Mouse (Mus musculus) forelimb bud, embryonic 11.5 days (tissue): ENCODE data around the gene Gm3099.
"Not testable (repeated sequence)": the region's sequence is repeated elsewhere in the genome, so short reads cannot be mapped to it uniquely, and the experiment has no call there.

ENCODE experiments used
- DNase-seq: peaks from one replicate; pipeline ENCODE4 v3.0.0-alpha.2; 2012; ENCODE audit warnings: low read depth, low spot score

Gene Gm3099

GRCm38 (mm10) chr14:3998094-3998493, at the start of gene Gm3099:
Gm3099 (plus strand) TSS chr14:3998394.
- not testable (repeated sequence) for DNase-seq

- DNase-seq, result not testable (repeated sequence)
Observed at GRCm38 (mm10) chr14:3963247-3963646, 34.9 kb upstream of the Gm3099 start, which contains the start of gene Gm3095. Gm3095 (plus strand) TSS chr14:3963547.

- not testable (repeated sequence) for DNase-seq
Observed at GRCm38 (mm10) chr14:4023641-4024040, 25.4 kb downstream of the Gm3099 start, which contains the start of gene Gm5796. Gm5796 (plus strand) TSS chr14:4023941.
